Mouse (Mus musculus) forebrain, embryonic 10.5 days (tissue): ENCODE measurements around the gene Grm4. TPM values are rescaled to one million over a fixed set of nuclear protein-coding genes. Genes with fewer than 3 reads are reported as not detected.

Source experiments
- DNase-seq: peaks from one replicate; pipeline ENCODE4 v3.0.0-alpha.2; 2017; ENCODE audit warnings: low spot score; ENCODE audit errors: extremely low spot score
- H3K27ac ChIP-seq: fragments of 300-500 bp; sonication (generic); 2 replicates; pipeline ENCODE4 v1.5.1; 2016; ENCODE audit warnings: mild to moderate bottlenecking
- H3K27me3 ChIP-seq: fragments of 300-500 bp; sonication (generic); 2 replicates; pipeline ENCODE4 v1.6.1; 2016; ENCODE audit warnings: mild to moderate bottlenecking; ENCODE audit not compliant: poor library complexity, severe bottlenecking
- H3K36me3 ChIP-seq: fragments of 300-500 bp; sonication (generic); replicated peaks from 2 replicates; pipeline ENCODE4 v1.6.1; 2016; ENCODE audit warnings: mild to moderate bottlenecking, moderate library complexity
- H3K4me1 ChIP-seq: fragments of 300-500 bp; sonication (generic); 2 replicates; pipeline ENCODE4 v1.6.1; 2016
- H3K4me3 ChIP-seq: fragments of 300-500 bp; sonication (generic); 2 replicates; pipeline ENCODE4 v1.5.1; 2016; ENCODE audit warnings: mild to moderate bottlenecking, moderate library complexity
- H3K9me3 ChIP-seq: fragments of 300-500 bp; sonication (generic); 2 replicates; pipeline ENCODE4 v1.6.1; 2016; ENCODE audit warnings: mild to moderate bottlenecking, moderate library complexity
- WGBS: fragments of 180-500 bp; shearing (Covaris S2); methylation state at CpG from one replicate; pipeline ENCODE4 v1.1.7; 2016; 5-methylcytosine and 5-hydroxymethylcytosine counted together
- polyA plus RNA-seq: library from polyadenylated mRNA; unstranded; fragments of >200 nt; fragmentation: Nextera tagmentation; extraction: Ambion mirVana; gene quantifications from 2 replicates; pipeline ENCODE4 v1.2.1, GENCODE M21; 2016

Gene Grm4
- polyA plus RNA-seq, 1 experiment from 2014 or later, result 0.61 TPM

DNA sequence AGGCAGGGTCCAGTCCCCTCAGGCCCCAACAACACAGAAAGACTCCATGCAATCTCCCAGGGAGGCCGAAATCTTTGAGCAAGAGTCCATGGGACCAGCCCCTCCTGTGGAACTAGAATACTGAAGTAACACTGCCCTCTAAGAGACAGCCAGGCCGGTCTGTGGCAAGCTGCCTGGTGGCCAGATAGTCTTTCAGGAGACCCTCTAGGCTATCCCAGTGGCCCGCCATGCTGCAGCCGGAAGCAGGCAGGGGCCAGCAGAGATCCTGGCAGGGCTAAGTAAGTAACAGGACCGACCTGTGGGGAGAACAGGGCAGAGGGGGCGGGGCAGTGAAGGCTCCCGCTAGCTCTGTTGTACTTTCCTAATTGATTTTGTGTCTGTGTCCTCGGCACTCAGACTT, 27.2 kb downstream of the Grm4 start:
- Histone ChIP-seq H3K4me3 (no peak overlapping the region), H3K4me1 (peaks cover 35% of the 10 kb centered on the region), H3K9me3 (no peaks in the 10 kb centered on the region), H3K27ac (no peak overlapping the region; the same call in 1 of the 2 replicates), H3K36me3 (no peaks in the 10 kb centered on the region), H3K27me3 (peaks cover 6% of the 10 kb centered on the region; the same call in 1 of the 2 replicates)
- 39% methylated on average over 8 of the region's 8 CpGs for WGBS
- DNase-seq, result no peak

DNA sequence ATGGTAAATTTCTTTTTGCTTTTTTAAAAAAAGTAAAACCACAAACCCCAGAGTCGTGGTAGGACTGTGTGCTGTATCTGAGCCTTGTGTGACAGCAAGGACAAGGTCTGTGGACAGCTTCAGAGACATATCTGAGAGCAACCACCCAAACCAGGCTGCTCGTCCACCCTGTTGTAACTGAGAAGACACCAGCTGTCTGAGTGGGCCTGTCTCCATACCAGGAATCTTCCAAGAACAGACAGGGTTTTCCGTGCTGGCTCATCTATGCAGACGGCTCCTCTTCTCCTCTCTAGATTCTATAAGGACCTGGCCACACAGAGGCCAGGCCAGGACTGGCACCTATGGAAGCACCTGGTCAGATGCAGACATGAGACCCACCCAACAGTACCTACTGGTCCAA, 27.8 kb downstream of the Grm4 start:
- H3K4me1 ChIP-seq, result peaks cover 31% of the 10 kb centered on the region
- WGBS, result 79% methylated on average over 4 of the region's 4 CpGs
- no peak for DNase-seq
- no peak overlapping the region for H3K4me3 ChIP-seq
- H3K9me3 ChIP-seq, result no peaks in the 10 kb centered on the region
- no peak overlapping the region for H3K27ac ChIP-seq
- H3K27me3 ChIP-seq, result peaks cover 6% of the 10 kb centered on the region; the same call in 1 of the 2 replicates
- H3K36me3 ChIP-seq, result no peaks in the 10 kb centered on the region

- peaks cover 6% of the 10 kb centered on the region; the same call in 1 of the 2 replicates for H3K27me3 ChIP-seq
These were observed 32.9 kb downstream of the Grm4 start for GRCm38 (mm10) chr17:27488173-27488823.

DNA sequence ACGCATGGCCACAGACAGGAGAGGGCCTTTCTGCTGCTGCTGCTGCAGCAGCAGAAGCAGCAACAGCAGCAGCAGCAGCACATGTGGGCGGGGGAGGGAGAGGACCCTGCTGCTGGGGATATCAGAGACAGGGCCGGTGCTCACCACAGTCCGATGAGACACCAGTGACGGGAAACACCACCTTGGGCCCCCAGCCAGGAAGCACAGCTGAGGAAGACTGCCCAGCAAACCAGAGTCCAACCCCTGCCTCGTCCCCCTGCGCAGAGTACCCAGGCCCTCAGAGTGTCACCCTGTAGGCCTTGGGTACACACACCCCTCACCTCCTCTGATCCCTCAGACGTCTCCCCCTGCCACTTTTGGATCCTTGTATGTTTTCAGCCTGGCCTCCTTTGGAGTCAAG, 35.3 kb downstream of the Grm4 start:
- 55% methylated on average over 8 of the region's 8 CpGs for WGBS
- Histone ChIP-seq H3K27me3 (peaks cover 6% of the 10 kb centered on the region; the same call in 1 of the 2 replicates), H3K4me1 (peaks cover 44% of the 10 kb centered on the region), H3K9me3 (no peaks in the 10 kb centered on the region), H3K27ac (peak overlapping the region; percentile 48; the same call in 1 of the 2 replicates), H3K36me3 (no peaks in the 10 kb centered on the region), H3K4me3 (no peak overlapping the region)
- DNase-seq, result no peak

More at GRCm38 (mm10) chr17:27488173-27488823, 32.9 kb downstream of the Grm4 start:
- no peaks in the 10 kb centered on the region for H3K36me3 ChIP-seq
- H3K4me3 ChIP-seq, result no peak overlapping the region
- H3K4me1 ChIP-seq, result peaks cover 26% of the 10 kb centered on the region
- 85% methylated on average over 16 of the region's 16 CpGs for WGBS
- DNase-seq, result no peak
- no peak overlapping the region for H3K27ac ChIP-seq
- H3K9me3 ChIP-seq, result no peaks in the 10 kb centered on the region

- Histone ChIP-seq H3K27ac (0 out of 2 replicates have a peak overlapping the region, but pooled peaks have one; percentile 9), H3K4me3 (no peak overlapping the region), H3K4me1 (peaks cover 55% of the 10 kb centered on the region), H3K36me3 (no peaks in the 10 kb centered on the region), H3K9me3 (no peaks in the 10 kb centered on the region), H3K27me3 (peaks cover 6% of the 10 kb centered on the region; the same call in 1 of the 2 replicates)
- no peak for DNase-seq
- WGBS, result 87% methylated on average over 3 of the region's 3 CpGs
These were observed 37.6 kb downstream of the Grm4 start for GRCm38 (mm10) chr17:27483571-27483970.

DNA sequence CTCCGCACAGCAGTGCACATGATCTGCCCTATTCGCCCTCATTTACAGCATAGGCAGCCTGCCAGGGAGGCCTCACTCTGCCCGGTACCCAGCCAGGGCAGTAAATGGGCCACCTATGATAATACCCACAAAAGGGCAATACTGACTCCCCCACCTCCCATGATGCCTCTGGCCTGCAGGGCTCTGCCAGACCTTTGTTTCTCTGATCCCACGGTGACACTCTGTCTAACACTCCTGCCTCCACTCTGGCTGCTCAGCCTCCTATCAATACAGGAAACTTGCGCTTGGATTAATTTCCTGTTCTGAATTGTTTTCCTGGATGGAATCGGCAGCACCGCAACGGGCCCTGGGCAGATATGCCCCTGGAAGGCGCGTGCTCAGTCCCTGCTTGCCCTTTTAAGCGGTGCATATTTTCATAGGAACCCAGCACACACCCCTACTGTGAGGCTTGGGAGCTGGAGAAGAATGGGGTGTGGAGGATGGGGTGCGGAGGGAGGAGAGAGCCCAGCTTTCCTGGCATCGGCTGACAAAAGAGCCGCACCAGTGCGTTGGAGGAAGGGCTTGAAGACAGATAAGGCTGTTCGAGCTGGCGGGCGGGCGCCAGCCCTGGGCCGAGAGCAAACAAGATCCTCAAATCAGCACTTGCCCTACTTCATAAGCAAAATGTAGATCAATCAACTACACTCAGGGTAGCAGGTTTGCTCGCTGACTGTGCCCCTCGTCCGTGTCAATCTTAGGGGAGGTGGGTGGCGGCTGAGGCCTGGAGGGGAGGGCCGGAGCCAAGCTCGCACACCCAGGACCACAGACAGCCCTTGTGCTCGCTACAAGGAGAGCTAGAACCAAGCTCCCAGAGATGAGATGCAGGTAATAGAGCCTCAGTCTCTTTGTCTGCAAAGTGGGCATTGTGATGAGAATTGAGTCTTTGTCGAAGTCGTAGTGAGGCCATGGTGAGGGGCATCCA, 40.8 kb downstream of the Grm4 start:
- no peak for DNase-seq
- Histone ChIP-seq H3K4me1 (peaks cover 45% of the 10 kb centered on the region), H3K27me3 (peaks cover 6% of the 10 kb centered on the region; the same call in 1 of the 2 replicates), H3K9me3 (0 out of 2 replicates have a peak, but pooled peaks cover 3% of the 10 kb centered on the region), H3K4me3 (no peak overlapping the region), H3K36me3 (no peaks in the 10 kb centered on the region), H3K27ac (peak overlapping the region; percentile 49)
- 62% methylated on average over 29 of the region's 29 CpGs for WGBS

- 94% methylated on average over 11 of the region's 11 CpGs for whole genome bisulfite sequencing
- peak overlapping the region; percentile 62; the same call in 1 of the 2 replicates for H3K27ac ChIP-seq
These were observed 45.6 kb downstream of the Grm4 start for GRCm38 (mm10) chr17:27475650-27476049.

GRCm38 (mm10) chr17:27466620-27467019, 54.6 kb downstream of the Grm4 start:
- H3K4me3 ChIP-seq, result no peak overlapping the region
- H3K9me3 ChIP-seq, result no peaks in the 10 kb centered on the region
- H3K4me1 ChIP-seq, result peaks cover 13% of the 10 kb centered on the region; the same call in 1 of the 2 replicates
- WGBS, result 29% methylated on average over 6 of the region's 6 CpGs
- peak; percentile 46 for DNase-seq
- H3K36me3 ChIP-seq, result no peaks in the 10 kb centered on the region
- no peak overlapping the region for H3K27ac ChIP-seq
- H3K27me3 ChIP-seq, result no peaks in the 10 kb centered on the region

More at GRCm38 (mm10) chr17:27475650-27476049, 45.6 kb downstream of the Grm4 start:
- peaks cover 38% of the 10 kb centered on the region for H3K4me1 ChIP-seq
- DNase-seq, result no peak
- H3K9me3 ChIP-seq, result 0 out of 2 replicates have a peak, but pooled peaks cover 3% of the 10 kb centered on the region
- H3K36me3 ChIP-seq, result no peaks in the 10 kb centered on the region
- no peaks in the 10 kb centered on the region for H3K27me3 ChIP-seq
- H3K4me3 ChIP-seq, result no peak overlapping the region

DNA sequence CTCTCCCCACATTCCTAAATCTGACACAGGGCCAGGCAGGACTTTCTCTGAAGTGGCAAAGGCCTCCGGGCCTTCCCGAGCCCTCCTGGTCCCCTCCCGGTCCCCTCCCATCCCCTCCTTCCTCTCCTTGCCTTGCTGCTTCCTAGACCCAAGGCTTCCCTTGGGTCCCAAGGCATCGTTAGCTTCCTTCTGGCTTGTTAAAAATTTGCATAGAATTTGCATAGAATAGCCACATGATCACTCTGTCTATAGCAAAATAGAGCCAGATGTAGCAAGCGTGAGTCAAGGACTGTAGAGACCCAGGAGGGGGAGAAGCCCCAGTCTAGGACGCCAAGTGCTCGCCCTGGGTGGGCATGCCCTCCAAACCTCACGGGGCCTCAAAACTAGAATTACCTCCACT, 55.3 kb downstream of the Grm4 start:
- Histone ChIP-seq H3K36me3 (no peaks in the 10 kb centered on the region), H3K27ac (no peak overlapping the region), H3K9me3 (no peaks in the 10 kb centered on the region), H3K4me3 (no peak overlapping the region), H3K4me1 (peaks cover 13% of the 10 kb centered on the region; the same call in 1 of the 2 replicates), H3K27me3 (no peaks in the 10 kb centered on the region)
- 83% methylated on average over 8 of the region's 8 CpGs for WGBS
- DNase-seq, result no peak

- no peaks in the 10 kb centered on the region for H3K9me3 ChIP-seq
- H3K4me3 ChIP-seq, result no peak overlapping the region
- no peak for DNase-seq
- no peak overlapping the region for H3K27ac ChIP-seq
- no peaks in the 10 kb centered on the region for H3K36me3 ChIP-seq
- 66% methylated on average over 8 of the region's 8 CpGs for WGBS
- H3K27me3 ChIP-seq, result no peaks in the 10 kb centered on the region
- peaks cover 9% of the 10 kb centered on the region; the same call in 1 of the 2 replicates for H3K4me1 ChIP-seq
These were observed 56.8 kb downstream of the Grm4 start for GRCm38 (mm10) chr17:27464327-27464962.

GRCm38 (mm10) chr17:27459979-27460378, 61.2 kb downstream of the Grm4 start:
- no peaks in the 10 kb centered on the region for H3K9me3 ChIP-seq
- no peak overlapping the region for H3K27ac ChIP-seq
- WGBS, result 84% methylated on average over 10 of the region's 10 CpGs
- no peak for DNase-seq
- no peaks in the 10 kb centered on the region for H3K36me3 ChIP-seq
- no peak overlapping the region for H3K4me3 ChIP-seq
- no peaks in the 10 kb centered on the region for H3K27me3 ChIP-seq
- no peaks in the 10 kb centered on the region for H3K4me1 ChIP-seq

GRCm38 (mm10) chr17:27459241-27459640, 62.0 kb downstream of the Grm4 start:
- Histone ChIP-seq H3K27me3 (no peaks in the 10 kb centered on the region), H3K27ac (0 out of 2 replicates have a peak overlapping the region, but pooled peaks have one; percentile 20), H3K36me3 (no peaks in the 10 kb centered on the region), H3K4me1 (no peaks in the 10 kb centered on the region), H3K4me3 (no peak overlapping the region), H3K9me3 (no peaks in the 10 kb centered on the region)
- no peak for DNase-seq
- WGBS, result 80% methylated on average over 3 of the region's 3 CpGs
